Mouse (Mus musculus) CH12.LX (cell line): ENCODE results near the gene Zfp385c. TPM values are rescaled to one million over a fixed set of nuclear protein-coding genes. Genes with fewer than 3 reads are reported as not detected.

Source experiments
- DNase-seq: peaks from one replicate; pipeline ENCODE4 v3.0.0-alpha.2; 2013; ENCODE audit errors: extremely low read depth
- H3K27ac ChIP-seq: 2 replicates; pipeline ENCODE4 v1.5.1; 2012; ENCODE audit warnings: low read depth, mild to moderate bottlenecking, control low read depth, moderate library complexity; ENCODE audit not compliant: insufficient read depth
- H3K27me3 ChIP-seq: replicated peaks from 2 replicates; pipeline ENCODE3; 2012; ENCODE audit warnings: inconsistent platforms
- H3K36me3 ChIP-seq, 2 experiments: replicated peaks in 1 of 2; 2 replicates each; pipeline versions ENCODE3 to v1.6.1; 2012; ENCODE audit warnings: inconsistent platforms in 1 of 2, low read length in 1 of 2, mild to moderate bottlenecking in 1 of 2, mixed read lengths in 1 of 2, moderate library complexity in 1 of 2; ENCODE audit not compliant: control insufficient read depth in 1 of 2, insufficient read depth in 1 of 2
- H3K4me1 ChIP-seq, 2 experiments: 2 replicates each; pipeline ENCODE4 v1.6.1; 2012; ENCODE audit warnings: inconsistent platforms in 1 of 2, moderate library complexity in 1 of 2; ENCODE audit not compliant: insufficient read depth in 2 of 2, control insufficient read depth in 1 of 2
- H3K4me2 ChIP-seq: 2 replicates; pipeline ENCODE4 v1.6.1; 2012; ENCODE audit warnings: low read depth, mild to moderate bottlenecking, control low read depth; ENCODE audit not compliant: poor library complexity, insufficient read depth, severe bottlenecking
- H3K4me3 ChIP-seq, 3 experiments: fragments of 150-350 bp in 1 of 3; sonication (generic) in 1 of 3; replicated peaks in 1 of 3; 2 replicates each; pipeline versions ENCODE3 to v1.5.1; 2011 to 2012; ENCODE audit warnings: low read depth in 2 of 3, low read length in 2 of 3, mild to moderate bottlenecking in 2 of 3, moderate library complexity in 2 of 3, control low read depth in 1 of 3, improper control_type of control experiment in 1 of 3, inconsistent platforms in 1 of 3, mixed read lengths in 1 of 3; ENCODE audit not compliant: poor library complexity in 1 of 3
- H3K79me2 ChIP-seq: replicated peaks from 2 replicates; pipeline ENCODE4 v1.6.1; 2012; ENCODE audit warnings: mild to moderate bottlenecking, moderate library complexity; ENCODE audit not compliant: control insufficient read depth, poor library complexity, insufficient read depth, severe bottlenecking; ENCODE audit errors: extremely low read depth
- H3K9ac ChIP-seq: 2 replicates; pipeline ENCODE4 v1.6.1; 2012; ENCODE audit warnings: low read depth, mild to moderate bottlenecking, control low read depth, moderate library complexity; ENCODE audit not compliant: insufficient read depth
- H3K9me3 ChIP-seq: replicated peaks from 2 replicates; pipeline ENCODE3; 2012; ENCODE audit warnings: low read length, inconsistent platforms, mixed read lengths
- CHD1 ChIP-seq: IDR thresholded peaks from 2 replicates; pipeline ENCODE4 v1.6.1; 2012; ENCODE audit warnings: low read depth, low read length, improper control_type of control experiment, inconsistent platforms
- E2F4 ChIP-seq: IDR thresholded peaks from 2 replicates; pipeline ENCODE4 v1.6.1; 2011; ENCODE audit warnings: low read depth, low read length, improper control_type of control experiment; ENCODE audit not compliant: insufficient replicate concordance
- EP300 ChIP-seq: IDR thresholded peaks from 2 replicates; pipeline ENCODE4 v1.6.1; 2011; ENCODE audit warnings: low read length, improper control_type of control experiment
- ETS1 ChIP-seq: conservative IDR thresholded peaks from 2 replicates; pipeline ENCODE4 v1.6.1; 2012; ENCODE audit warnings: low read depth, mild to moderate bottlenecking, inconsistent platforms, low read length, improper control_type of control experiment, moderate library complexity
- GABPA ChIP-seq: IDR thresholded peaks from 2 replicates; pipeline ENCODE4 v1.6.1; 2012; ENCODE audit warnings: low read depth, low read length, improper control_type of control experiment, inconsistent platforms; ENCODE audit not compliant: insufficient replicate concordance
- HCFC1 ChIP-seq: IDR thresholded peaks from 2 replicates; pipeline ENCODE4 v1.6.1; 2012; ENCODE audit warnings: low read depth, mild to moderate bottlenecking, inconsistent platforms, low read length, improper control_type of control experiment
- IRF4 ChIP-seq: IDR thresholded peaks from 2 replicates; pipeline ENCODE4 v1.6.1; 2014; ENCODE audit warnings: low read depth, mild to moderate bottlenecking, inconsistent platforms, low read length, improper control_type of control experiment
- JUN ChIP-seq: IDR thresholded peaks from 2 replicates; pipeline ENCODE4 v1.6.1; 2011; ENCODE audit warnings: low read depth, mild to moderate bottlenecking, low read length, improper control_type of control experiment, moderate library complexity; ENCODE audit not compliant: insufficient read depth
- MXI1 ChIP-seq: IDR thresholded peaks from 2 replicates; pipeline ENCODE4 v1.6.1; 2011; ENCODE audit warnings: mild to moderate bottlenecking, low read depth, low read length, improper control_type of control experiment
- MYC ChIP-seq: IDR thresholded peaks from 2 replicates; pipeline ENCODE4 v1.6.1; 2011; ENCODE audit warnings: low read depth, mild to moderate bottlenecking, improper control_type of control experiment, low read length
- POLR2A ChIP-seq: IDR thresholded peaks from 2 replicates; pipeline ENCODE4 v1.6.1; 2011; ENCODE audit warnings: low read depth, mild to moderate bottlenecking, improper control_type of control experiment, low read length
- POLR2AphosphoS2 ChIP-seq: IDR thresholded peaks from 2 replicates; pipeline ENCODE4 v1.6.1; 2011; ENCODE audit warnings: low read depth, low read length, improper control_type of control experiment
- RAD21 ChIP-seq: IDR thresholded peaks from 2 replicates; pipeline ENCODE4 v1.6.1; 2011; ENCODE audit warnings: low read depth, mild to moderate bottlenecking, low read length, improper control_type of control experiment, moderate library complexity
- SIN3A ChIP-seq: IDR thresholded peaks from 2 replicates; pipeline ENCODE4 v1.6.1; 2012; ENCODE audit warnings: low read length, improper control_type of control experiment, inconsistent platforms
- UBTF ChIP-seq: IDR thresholded peaks from 2 replicates; pipeline ENCODE4 v1.6.1; 2012; ENCODE audit warnings: low read depth, mild to moderate bottlenecking, inconsistent platforms, low read length, improper control_type of control experiment, moderate library complexity
- USF1 ChIP-seq: IDR thresholded peaks from 2 replicates; pipeline ENCODE4 v1.6.1; 2014; ENCODE audit warnings: low read depth, mild to moderate bottlenecking, inconsistent platforms, low read length, improper control_type of control experiment
- USF2 ChIP-seq: conservative IDR thresholded peaks from 2 replicates; pipeline ENCODE4 v1.6.1; 2011; ENCODE audit warnings: low read depth, low read length, improper control_type of control experiment
- ZNF384 ChIP-seq: IDR thresholded peaks from 2 replicates; pipeline ENCODE4 v1.6.1; 2012; ENCODE audit warnings: low read depth, low read length, improper control_type of control experiment, inconsistent platforms
- dilution Hi-C: fragments of 300-500 bp; cut with MboI; formaldehyde crosslinking; loops from 2 replicates; pipeline ENCODE4 v1.14.3; 2020; ENCODE audit warnings: low sequenced_read_pairs; ENCODE audit not compliant: extremely low pct_unique_long_range_greater_than_20kb, extremely low pct_ligation_motif_present
- in situ Hi-C: fragments of 300-500 bp; cut with MboI; formaldehyde crosslinking; loops from 3 replicates; pipeline ENCODE4 v1.14.3; 2019; ENCODE audit warnings: low sequenced_read_pairs, low pct_ligation_motif_present, low pct_unique_long_range_greater_than_20kb, mixed read lengths
- polyA plus RNA-seq: library from polyadenylated mRNA; unstranded; fragments of >175 nt; gene quantifications from 2 replicates; pipeline ENCODE4 v1.2.1, GENCODE M21; 2012; ENCODE audit warnings: low read depth; ENCODE audit not compliant: insufficient read length
- total RNA-seq, 2 experiments: library from RNA; depleted of rRNA; stranded (reverse); fragments of 300-350 nt in 1 of 2; fragments of >200 nt in 1 of 2; gene quantifications; 2 replicates each; pipeline ENCODE4 v1.2.3; 2012 to 2014

The Zfp385c gene
- total and polyA plus RNA-seq, 3 experiments = 0.08 to 0.14 TPM; not detected in 1

DNA sequence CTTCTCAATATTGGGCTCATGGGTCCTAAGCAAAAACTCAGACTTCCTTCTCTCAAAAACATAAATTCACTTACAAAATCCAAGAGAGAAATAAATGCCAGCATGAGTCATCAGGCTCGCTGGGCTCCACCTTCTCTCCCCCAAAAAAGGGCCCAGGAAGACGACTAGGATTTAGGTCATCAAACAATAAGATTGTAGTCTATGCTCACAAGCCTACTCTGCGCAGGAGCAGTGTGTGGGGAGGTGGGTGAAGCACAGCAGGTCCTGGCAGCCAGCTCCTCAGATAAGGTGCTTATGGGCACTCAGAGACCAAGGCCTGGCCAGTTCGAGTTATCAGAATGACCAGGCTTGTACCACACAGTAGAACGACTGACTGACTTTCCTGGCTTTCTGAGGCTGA, 28.1 kb upstream of the Zfp385c start:
- H3K27me3 ChIP-seq = no peaks in the 10 kb centered on the region
- DNase-seq = no peak
- no peaks in the 10 kb centered on the region for H3K9me3 ChIP-seq
- TF ChIP-seq POLR2AphosphoS2 (no peak), MYC (no peak), RAD21 (no peak), IRF4 (no peak), CHD1 (no peak), USF1 (no peak)
- TF ChIP-seq, all 38 proteins: peak for 0
- no peak overlapping the region for H3K9ac ChIP-seq
- peaks cover 43 to 92% of the 10 kb centered on the region in 2 experiments for H3K36me3 ChIP-seq
- in situ Hi-C loops = no loop called here
- H3K27ac ChIP-seq = no peak overlapping the region
- H3K4me1 ChIP-seq = peaks cover 8 to 52% of the 10 kb centered on the region in 2 experiments
- H3K79me2 ChIP-seq = peaks cover 35% of the 10 kb centered on the region
- H3K4me3 ChIP-seq = no peak overlapping the region
- dilution Hi-C loops = no loop called here
- no peak overlapping the region for H3K4me2 ChIP-seq

GRCm38 (mm10) chr11:100719893-100720292, 27.6 kb upstream of the Zfp385c start:
- H3K9ac ChIP-seq = no peak overlapping the region
- no peak for DNase-seq
- peaks cover 8 to 48% of the 10 kb centered on the region in 2 experiments for H3K4me1 ChIP-seq
- H3K4me2 ChIP-seq = no peak overlapping the region
- in situ Hi-C loops (no loop called here), dilution Hi-C loops (no loop called here)
- no peak overlapping the region for H3K4me3 ChIP-seq
- peaks cover 47 to 92% of the 10 kb centered on the region in 2 experiments for H3K36me3 ChIP-seq
- peaks cover 30% of the 10 kb centered on the region for H3K79me2 ChIP-seq
- H3K27me3 ChIP-seq = no peaks in the 10 kb centered on the region
- H3K9me3 ChIP-seq = no peaks in the 10 kb centered on the region
- TF ChIP-seq MXI1 (no peak), E2F4 (no peak), GABPA (no peak), UBTF (no peak), ZNF384 (no peak), USF2 (no peak), POLR2A (no peak), IRF4 (no peak)
- no peak overlapping the region for H3K27ac ChIP-seq

DNA sequence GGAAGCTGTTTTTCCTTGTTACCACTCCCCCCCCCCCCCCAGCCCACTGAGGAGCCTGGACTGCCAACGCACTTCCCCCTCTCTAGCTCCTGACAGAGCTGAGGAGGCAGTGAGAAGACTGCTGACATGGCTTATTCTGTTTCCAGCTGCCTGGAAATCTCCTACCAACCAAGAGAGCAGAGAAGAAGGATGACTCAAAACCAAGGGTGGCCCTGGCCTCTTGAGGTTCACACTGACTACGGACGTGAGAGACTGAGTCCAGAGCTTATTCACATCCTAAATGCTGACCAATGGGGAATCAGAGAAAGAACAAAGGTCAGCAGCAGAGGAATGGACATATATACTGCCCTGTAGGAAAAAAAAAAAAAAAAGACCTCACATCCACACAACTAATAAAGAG, 27.1 kb upstream of the Zfp385c start:
- Histone ChIP-seq H3K4me3 (no peak overlapping the region), H3K27me3 (no peaks in the 10 kb centered on the region), H3K9me3 (no peaks in the 10 kb centered on the region), H3K4me1 (peaks cover 8 to 42% of the 10 kb centered on the region in 2 experiments), H3K9ac (no peak overlapping the region), H3K79me2 (peaks cover 29% of the 10 kb centered on the region), H3K4me2 (no peak overlapping the region), H3K27ac (no peak overlapping the region), H3K36me3 (peaks cover 52 to 92% of the 10 kb centered on the region in 2 experiments)
- DNase-seq = no peak
- in situ Hi-C loops (no loop called here), dilution Hi-C loops (no loop called here)
- no peak for TF ChIP-seq ETS1
- TF ChIP-seq HCFC1 = no peak
- TF ChIP-seq JUN = no peak
- no peak for TF ChIP-seq USF2
- no peak for TF ChIP-seq SIN3A
- no peak for TF ChIP-seq EP300
